Mouse (Mus musculus): ENCODE measurements around the gene Sh3pxd2a. TPM values are rescaled to one million over a fixed set of nuclear protein-coding genes. Genes with fewer than 3 reads are reported as not detected.
A peak's percentile ranks its signal among the peaks of the same experiment; 100 is the strongest.

Gene Sh3pxd2a
- total RNA-seq, 2 experiments from 2014 or later, result 79.8 to 85.6 TPM

DNA sequence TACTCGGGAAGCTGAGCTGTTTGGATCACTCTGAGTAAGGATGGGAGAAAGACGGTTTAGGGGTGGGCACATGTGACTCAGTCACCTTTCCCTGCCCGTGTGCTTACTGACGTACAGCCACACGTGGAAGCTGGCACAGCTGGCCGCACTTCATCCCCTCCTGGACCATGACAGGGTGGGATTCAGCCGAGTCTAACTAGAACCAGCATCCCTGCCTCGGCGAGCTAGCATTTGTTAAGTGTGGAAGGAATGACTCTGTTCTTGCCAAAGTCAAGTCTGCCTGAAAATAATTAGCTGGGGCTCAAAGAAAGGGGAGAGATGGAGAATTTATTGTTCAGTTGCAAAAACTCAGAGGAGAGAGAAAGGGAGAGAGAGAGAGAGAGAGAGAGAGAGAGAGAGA is 193.7 kb downstream of the Sh3pxd2a start:
- no peak for DNase-seq

DNA sequence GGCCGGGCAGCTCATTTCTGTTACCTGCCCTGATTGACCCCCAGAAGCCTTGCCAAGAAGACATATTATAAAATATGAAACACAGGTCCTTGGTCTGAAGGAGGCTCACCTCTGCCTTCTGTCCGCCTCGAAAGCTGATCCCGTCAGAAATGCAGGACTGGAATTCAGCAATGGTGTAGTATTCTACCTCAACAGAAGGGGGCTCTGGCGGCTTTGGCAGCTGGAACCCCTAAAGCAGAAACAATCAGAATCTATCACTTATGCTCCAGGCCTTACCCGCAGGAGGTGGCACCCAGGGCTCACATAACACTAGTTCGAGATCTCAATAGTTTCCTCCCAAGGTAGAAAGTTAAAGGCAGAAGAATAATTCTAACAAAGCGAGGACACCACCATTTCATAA is 194.5 kb downstream of the Sh3pxd2a start:
- DNase-seq, result no peak

- DNase-seq, result no peak
Observed at GRCm38 (mm10) chr19:47267066-47267465, 197.1 kb downstream of the Sh3pxd2a start.

DNA sequence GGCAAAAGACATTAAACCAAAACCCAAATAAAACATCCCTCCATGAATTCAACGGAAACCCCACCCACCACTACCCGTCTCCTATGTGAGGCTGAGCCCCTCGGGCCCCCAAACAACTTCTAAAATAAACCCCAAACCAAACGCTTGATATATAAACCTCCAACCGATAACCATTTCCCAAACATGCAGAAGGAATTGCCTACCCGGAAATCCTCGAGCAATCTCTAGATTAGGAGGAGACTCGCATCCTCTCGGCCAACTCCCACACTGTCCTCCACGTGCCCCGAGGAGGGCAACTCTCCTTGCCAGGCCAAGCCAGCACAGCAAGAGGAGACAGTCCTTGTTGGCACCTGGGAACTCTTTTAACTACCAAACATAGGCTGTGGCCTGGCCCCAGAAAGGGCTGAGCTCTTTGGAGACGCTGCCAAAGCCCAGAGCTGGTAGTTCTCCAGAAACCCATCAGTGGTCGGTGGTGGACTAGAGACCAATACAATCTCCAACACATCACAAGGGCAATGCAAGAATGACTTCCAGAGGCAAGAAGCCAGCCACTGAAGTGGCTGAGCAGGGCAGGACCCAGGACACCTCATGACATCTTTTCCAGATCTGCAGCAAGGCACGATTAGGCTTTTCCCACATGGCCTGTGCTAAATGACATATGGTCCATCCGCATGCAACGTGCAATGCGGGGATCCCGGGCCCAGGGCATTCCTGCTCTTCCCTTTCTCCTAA is 198.0 kb downstream of the Sh3pxd2a start:
- DNase-seq, result no peak

DNA sequence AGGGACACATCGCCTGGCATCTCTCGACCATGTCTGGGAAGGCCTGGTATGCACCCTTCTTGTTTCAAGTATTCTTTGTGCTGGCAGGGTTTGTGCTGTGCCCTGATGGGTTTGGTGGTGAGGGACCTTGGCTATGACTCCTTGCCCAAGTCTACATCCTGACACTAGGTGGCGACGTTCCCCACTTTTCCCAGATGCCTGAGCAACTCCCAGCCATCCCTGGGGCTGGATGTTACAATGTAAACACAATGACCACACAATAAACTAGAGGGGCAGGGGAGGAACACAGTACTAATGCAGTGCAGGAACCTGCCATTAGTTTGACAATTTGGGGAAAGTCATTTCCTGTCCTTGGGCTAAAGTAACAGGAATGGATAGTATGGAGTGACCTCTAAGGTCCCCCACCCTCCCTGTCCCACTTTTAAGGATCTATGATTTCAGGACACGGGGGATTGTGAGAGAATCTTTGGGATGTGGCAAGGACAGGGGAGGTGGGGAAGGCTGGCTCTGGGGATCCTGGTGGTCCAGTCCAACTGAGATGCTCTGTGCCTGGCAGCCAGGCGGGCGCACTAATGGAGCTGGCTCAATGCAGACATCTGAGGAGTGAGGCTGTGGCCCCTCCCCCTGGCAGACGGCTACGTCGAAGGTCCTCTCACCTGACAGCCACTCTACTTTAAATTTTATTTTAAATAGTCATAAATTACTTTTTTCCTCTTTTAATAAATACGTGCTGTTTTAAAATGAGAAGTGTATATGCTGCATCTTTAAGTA is 199.7 kb downstream of the Sh3pxd2a start:
- peak; percentile 75 for DNase-seq

DNA sequence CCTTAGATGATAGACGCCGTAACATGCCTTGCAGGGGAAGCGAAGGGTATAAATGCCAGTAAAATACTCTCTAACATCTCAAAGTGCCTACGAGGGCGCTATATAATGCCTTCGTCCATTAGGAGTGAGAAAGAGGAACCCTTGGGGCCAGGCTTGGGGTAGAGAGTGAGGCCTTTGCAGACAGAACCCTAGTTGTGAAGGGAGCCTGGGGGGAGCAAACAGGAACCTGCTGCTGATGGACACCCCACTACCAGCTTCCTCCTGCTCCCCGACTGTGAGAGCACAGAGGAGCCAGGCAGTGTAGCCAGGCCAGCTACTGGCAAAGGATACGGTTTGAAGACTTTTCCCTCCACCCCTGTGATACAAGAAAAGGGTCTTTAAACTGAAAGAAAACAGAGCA is 200.6 kb downstream of the Sh3pxd2a start:
- no peak for DNase-seq

- DNase-seq, result no peak
Observed at GRCm38 (mm10) chr19:47261196-47261595, 203.0 kb downstream of the Sh3pxd2a start.

DNA sequence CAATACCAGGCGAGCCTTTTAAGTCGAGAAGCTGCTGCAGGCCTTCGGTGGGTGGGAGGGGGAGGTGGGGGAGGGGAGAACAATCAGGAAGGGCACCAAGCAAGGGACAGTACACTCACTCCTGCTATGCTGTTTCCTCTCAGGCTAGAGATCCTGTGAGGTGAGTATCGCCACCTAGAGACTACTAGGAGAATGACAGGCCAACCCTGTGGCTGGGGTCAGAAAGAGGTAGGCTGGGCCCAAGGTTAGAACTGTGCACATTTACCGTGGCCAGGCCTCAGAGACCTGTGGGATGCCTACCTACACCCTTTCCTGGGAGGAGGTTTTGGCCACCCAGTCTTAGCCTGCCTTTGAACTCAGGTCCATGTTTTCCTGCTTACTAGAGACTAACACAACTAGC is 204.6 kb downstream of the Sh3pxd2a start:
- DNase-seq, result no peak

GRCm38 (mm10) chr19:47255919-47256318 is 208.3 kb downstream of the Sh3pxd2a start:
- no peak for DNase-seq

- DNase-seq, result no peak
Observed at GRCm38 (mm10) chr19:47255036-47255435, 209.2 kb downstream of the Sh3pxd2a start.

DNA sequence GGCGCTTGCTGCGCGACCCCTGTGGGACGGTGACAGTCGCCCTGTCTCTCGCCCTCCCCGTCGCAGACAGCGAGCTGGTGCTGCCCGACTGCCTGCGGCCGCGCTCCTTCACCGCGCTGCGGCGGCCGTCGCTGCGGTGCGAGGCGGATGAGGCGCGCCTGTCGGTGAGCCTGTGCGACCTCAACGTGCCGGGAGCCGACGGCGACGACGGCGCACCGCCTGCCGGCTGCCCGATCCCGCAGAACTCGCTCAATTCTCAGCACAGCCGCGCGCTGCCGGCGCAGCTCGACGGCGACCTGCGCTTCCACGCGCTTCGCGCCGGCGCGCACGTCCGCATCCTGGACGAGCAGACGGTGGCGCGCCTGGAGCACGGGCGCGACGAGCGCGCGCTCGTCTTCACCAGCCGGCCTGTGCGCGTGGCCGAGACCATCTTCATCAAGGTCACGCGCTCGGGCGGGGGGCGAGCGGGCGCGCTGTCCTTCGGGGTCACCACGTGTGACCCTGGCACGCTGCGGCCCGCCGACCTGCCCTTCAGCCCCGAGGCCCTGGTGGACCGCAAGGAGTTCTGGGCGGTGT is 211.1 kb downstream of the Sh3pxd2a start:
- DNase-seq, result no peak

DNA sequence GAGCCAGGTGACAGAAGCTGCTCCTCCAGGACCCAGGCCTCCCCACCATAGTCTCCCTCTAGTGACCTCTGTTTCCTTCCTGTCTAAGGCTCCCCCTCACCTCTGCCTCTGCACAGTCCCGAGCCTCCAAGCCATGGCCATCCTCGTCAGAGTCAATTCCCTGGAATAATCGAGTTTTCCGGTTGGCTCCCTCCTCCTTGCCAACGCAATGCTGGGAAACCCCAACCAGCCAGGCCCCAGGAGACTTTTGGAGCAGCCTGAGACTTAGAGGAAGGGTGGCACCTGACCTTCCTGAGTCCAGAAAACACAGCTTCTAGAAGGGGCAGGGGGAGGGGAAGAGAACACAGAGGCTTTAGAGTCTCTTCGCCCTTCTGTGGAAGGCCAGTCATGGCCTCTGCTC is 213.3 kb downstream of the Sh3pxd2a start:
- DNase-seq, result no peak

DNA sequence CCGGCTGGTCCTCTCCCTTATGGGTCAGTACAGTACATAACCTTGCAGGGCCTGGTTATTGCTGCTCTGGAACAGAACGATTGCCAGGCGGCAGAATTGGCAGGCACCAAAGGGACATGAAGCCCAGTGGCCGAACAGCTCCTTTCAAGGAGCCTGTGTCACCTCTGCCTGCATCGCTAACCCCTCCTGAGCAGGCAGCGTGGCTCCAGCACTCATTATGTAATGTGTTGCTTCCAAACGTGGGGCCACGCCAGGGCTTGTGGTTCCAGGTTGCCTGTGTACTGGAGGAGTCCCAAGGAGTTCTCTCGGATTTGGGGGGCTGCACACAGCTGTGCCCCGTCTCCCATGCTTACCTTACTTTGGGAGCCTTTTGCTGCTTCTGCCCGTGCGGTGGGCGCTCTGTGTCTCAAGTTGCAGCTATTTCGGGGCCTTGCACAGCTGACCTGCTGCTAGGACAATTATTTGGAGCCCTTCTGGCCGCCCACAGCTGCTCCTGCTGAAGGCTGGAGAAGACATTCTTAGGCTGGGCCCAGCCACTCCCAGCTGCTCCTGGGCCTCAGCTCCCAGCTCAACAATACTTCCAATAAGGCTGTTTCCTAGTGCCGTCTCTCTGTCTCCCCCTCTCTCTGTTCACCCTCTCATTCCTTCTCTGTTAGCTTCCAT is 215.2 kb downstream of the Sh3pxd2a start:
- peak; percentile 43 for DNase-seq

GRCm38 (mm10) chr19:47248296-47248695 is 215.9 kb downstream of the Sh3pxd2a start:
- no peak for DNase-seq

DNA sequence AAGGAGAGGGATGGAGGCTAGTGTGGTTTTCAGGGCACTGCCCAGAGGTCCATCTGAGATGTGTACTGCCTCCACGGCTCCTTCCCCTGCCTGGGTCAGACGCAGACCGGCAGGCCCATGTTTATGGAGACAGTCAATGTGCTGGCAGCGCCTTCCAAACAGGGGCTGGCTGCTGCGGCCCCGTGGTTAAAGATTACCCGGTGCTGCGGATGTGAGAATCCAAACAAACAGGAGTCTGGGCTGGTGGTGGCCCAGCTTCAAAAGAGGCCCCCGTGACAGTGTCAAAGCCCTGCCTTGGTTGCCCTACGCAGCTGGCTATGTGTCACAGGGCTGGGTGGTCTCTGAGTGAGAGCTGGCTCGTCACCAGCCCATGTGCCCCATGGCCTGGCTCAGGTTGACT is 216.4 kb downstream of the Sh3pxd2a start:
- no peak for DNase-seq

- DNase-seq, result no peak
Observed at GRCm38 (mm10) chr19:47245512-47245911, 218.7 kb downstream of the Sh3pxd2a start.

DNA sequence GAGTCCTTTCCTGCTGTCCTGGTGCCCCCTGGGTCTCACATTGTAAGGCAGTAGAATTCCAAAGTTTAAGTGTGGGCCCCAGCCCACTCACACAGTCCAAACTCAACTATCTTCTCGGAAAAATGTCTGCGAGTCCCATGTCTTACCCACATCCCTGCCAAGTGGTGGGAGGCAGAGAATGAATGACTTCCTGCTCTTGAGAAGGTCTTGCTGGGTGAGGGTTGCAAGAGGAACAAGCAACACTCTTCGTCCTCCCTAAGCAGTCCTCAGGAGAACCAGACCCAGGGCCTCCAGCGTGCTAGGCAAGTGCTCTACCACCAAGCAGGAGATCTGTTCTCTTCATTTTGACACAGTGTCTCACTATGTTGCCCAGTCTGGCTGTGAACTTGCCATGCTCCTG is 222.0 kb downstream of the Sh3pxd2a start:
- DNase-seq, result no peak

GRCm38 (mm10) chr19:47240957-47241356 is 223.2 kb downstream of the Sh3pxd2a start:
- no peak for DNase-seq

GRCm38 (mm10) chr19:47240076-47240475 is 224.1 kb downstream of the Sh3pxd2a start:
- DNase-seq, result no peak

DNA sequence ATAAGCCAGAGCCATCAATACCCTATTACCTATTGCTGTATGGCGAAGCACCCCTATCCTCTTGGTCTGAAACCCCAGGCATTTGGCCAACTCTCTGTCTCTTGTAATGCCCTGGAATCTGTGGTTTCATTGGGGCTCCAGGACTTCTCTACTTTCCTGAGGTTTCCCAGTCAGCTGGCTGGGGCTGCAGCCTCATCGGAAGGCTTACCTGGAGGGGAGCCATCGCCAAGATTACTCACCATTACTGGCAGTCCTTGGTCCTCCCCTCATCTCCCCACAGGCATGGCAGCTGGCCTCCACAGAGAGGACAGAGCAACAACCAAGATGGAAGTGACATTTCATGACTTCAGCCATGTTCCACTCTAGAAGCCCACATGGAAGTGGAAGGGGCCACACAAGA is 231.1 kb downstream of the Sh3pxd2a start:
- no peak for DNase-seq

DNA sequence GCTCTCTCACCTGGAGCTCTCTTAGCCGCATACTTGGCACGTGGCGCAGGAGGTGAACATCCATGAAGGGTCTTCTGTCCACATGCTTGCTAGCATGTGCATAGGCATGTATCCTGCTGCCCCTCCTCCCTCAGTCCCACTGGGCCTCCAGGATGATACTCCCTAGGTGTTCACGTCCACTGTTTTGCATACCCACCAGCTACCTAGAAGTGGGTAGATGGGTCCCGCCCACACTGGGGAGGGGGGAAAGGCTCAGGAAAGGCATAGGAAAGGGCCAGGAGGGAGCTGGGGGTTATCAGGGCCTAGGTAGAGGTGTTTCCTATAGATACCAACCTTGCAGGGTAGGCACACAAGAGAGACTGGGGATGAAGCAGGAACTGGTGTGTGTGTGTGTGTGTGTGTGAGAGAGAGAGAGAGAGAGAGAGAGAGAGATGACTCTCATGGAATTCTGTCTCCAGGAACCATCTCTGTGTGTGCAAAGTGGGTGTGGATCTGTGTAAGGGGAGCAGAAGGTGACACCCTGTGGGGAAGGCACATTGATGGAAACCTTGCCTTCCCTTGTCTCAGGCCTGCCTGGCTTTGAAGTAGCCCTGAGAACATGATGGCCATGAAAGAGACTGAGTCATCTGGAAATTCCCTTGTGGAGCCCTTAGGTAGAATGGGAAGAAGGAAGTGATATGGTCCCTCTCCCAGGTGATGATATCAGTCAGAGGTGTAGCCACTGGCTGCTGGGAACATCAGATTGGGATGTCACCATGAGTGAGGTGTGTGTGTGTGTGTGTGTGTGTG is 231.9 kb downstream of the Sh3pxd2a start:
- peak; percentile 3 for DNase-seq

- DNase-seq, result no peak
Observed at GRCm38 (mm10) chr19:47231389-47231788, 232.8 kb downstream of the Sh3pxd2a start.

All from gastrocnemius, postnatal 10 days (tissue).